Mouse (Mus musculus) hindbrain, postnatal 0 days (tissue): ENCODE measurements around the gene Sel1l3. TPM values are rescaled to one million over a fixed set of nuclear protein-coding genes. Genes with fewer than 3 reads are reported as not detected.
A peak's percentile ranks its signal among the peaks of the same experiment; 100 is the strongest.

Source experiments
- ATAC-seq: fragments of 200-750 bp; cut with Nextera tagmentation; 2 replicates; pipeline ENCODE4 v1.8.0; 2017; ENCODE audit warnings: mild to moderate bottlenecking, moderate TSS enrichment, moderate library complexity
- DNase-seq: peaks from one replicate; pipeline ENCODE4 v3.0.0-alpha.2; 2015; ENCODE audit warnings: low spot score
- H3K27ac ChIP-seq: fragments of 300-500 bp; sonication (generic); 2 replicates; pipeline ENCODE4 v1.5.1; 2014; ENCODE audit warnings: mild to moderate bottlenecking
- H3K27me3 ChIP-seq: fragments of 300-500 bp; sonication (generic); 2 replicates; pipeline ENCODE4 v1.6.1; 2014; ENCODE audit warnings: low read length, mixed read lengths; ENCODE audit not compliant: insufficient read depth
- H3K36me3 ChIP-seq: fragments of 300-500 bp; sonication (generic); 2 replicates; pipeline ENCODE4 v1.6.1; 2014; ENCODE audit warnings: low read length, mixed read lengths; ENCODE audit not compliant: insufficient read depth
- H3K4me1 ChIP-seq: fragments of 300-500 bp; sonication (generic); 2 replicates; pipeline ENCODE4 v1.6.1; 2014; ENCODE audit warnings: antibody characterized with exemption, low read length, mixed read lengths; ENCODE audit not compliant: insufficient read depth
- H3K4me2 ChIP-seq: fragments of 300-500 bp; sonication (generic); 2 replicates; pipeline ENCODE4 v1.6.1; 2014; ENCODE audit warnings: low read depth, mild to moderate bottlenecking, low read length, moderate library complexity, mixed read lengths
- H3K4me3 ChIP-seq: fragments of 300-500 bp; sonication (generic); 2 replicates; pipeline ENCODE4 v1.5.1; 2014; ENCODE audit warnings: low read length
- H3K9ac ChIP-seq: fragments of 300-500 bp; sonication (generic); replicated peaks from 2 replicates; pipeline ENCODE4 v1.6.1; 2014; ENCODE audit warnings: mild to moderate bottlenecking, low read length, moderate library complexity, mixed read lengths
- H3K9me3 ChIP-seq: fragments of 300-500 bp; sonication (generic); 2 replicates; pipeline ENCODE4 v1.6.1; 2016; ENCODE audit warnings: low read length, mixed read lengths
- CTCF ChIP-seq: IDR thresholded peaks from 2 replicates; pipeline ENCODE4 v1.5.1; 2016; ENCODE audit warnings: antibody characterized with exemption, control low read depth, low read depth
- WGBS: fragments of 180-500 bp; shearing (Covaris S2); extraction: QIAGEN DNeasy Blood & Tissue Kit; methylation state at CpG from one replicate; pipeline ENCODE4 v1.1.7; 2014; 5-methylcytosine and 5-hydroxymethylcytosine counted together
- polyA plus RNA-seq: library from polyadenylated mRNA; unstranded; fragments of >200 nt; fragmentation: Nextera tagmentation; extraction: Ambion mirVana; gene quantifications from 2 replicates; pipeline ENCODE4 v1.2.1, GENCODE M21; 2015
- total RNA-seq: library from RNA; depleted of rRNA; stranded (reverse); fragments of >200 nt; gene quantifications from 2 replicates; pipeline ENCODE4 v1.2.3, GENCODE M21; 2014; rRNA removed

The Sel1l3 gene
- total RNA-seq (19.1 and 22.4 TPM in 2 replicates), polyA plus RNA-seq (4.7 and 4.8 TPM in 2 replicates)

DNA sequence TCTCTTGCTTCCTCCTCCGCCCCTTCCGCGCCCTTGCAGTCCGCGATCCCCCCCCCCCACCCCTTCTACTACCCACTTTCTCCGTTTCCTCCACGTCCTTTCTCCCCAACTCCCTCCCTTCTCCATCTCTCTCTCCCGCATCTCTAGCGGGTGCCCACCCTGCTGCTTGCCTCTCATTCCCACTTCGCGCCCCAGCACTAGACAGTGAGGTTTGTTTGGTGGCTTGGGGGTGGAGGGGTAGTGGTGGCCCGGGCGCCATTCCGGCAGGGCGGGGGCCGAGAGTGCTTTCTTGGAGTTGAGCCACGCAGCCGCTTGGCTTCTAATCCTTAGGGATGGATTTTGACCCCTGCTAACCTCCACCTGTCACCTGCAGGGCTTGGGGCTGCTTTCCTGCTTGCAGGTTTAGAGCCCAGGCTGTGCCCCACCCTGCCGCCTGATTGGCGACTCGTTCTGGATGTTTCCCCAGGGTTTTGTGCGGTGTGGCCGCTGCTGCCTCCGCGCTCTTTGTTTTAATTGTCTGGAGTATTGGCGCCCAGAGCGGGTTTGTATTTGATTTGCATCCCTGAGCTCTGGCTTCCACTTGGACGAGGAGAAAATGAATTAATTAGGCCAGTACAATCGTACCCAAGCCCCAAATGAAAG lies at the start of gene Sel1l3:
Gene Sel1l3 (minus strand): TSS at position 217 of the 642 bp plus-strand sequence.
- Histone ChIP-seq H3K4me2 (peak within 1 kb of the TSS; percentile 98), H3K27ac (peak within 1 kb of the TSS; percentile 65), H3K9me3 (no peaks in the 10 kb centered on the region), H3K9ac (peak within 1 kb of the TSS; percentile 77), H3K4me1 (0 out of 2 replicates have a peak, but pooled peaks cover 6% of the 10 kb centered on the region), H3K36me3 (no peaks in the 10 kb centered on the region), H3K4me3 (peak within 1 kb of the TSS; percentile 73), H3K27me3 (no peaks in the 10 kb centered on the region)
- peak; percentile 69 for ATAC-seq
- DNase-seq = peak; percentile 68
- WGBS = under 1% methylated on average over 24 of the region's 29 CpGs
- no peak for TF ChIP-seq CTCF

DNA sequence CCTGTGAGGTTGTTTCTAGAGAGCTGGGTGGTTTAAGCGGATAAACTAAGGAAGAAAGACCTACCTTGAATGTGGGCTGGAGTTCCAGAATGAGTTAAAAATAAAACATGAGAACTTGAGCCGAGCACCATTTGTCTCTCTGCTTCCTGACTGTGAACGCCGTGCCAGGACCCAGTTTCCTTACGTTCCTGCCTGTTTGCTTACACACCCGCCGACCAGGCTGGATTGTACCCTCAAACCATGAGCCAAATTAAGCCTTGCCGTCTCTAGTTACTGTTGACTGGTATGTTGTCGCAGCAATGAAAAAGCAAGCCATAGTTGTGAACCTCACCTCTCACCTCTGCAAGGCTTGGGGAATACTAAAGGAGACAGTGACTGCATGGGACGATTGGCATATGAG lies 48.3 kb upstream of the Sel1l3 start:
- Histone ChIP-seq H3K4me3 (no peak overlapping the region), H3K4me1 (peaks cover 9% of the 10 kb centered on the region; the same call in 1 of the 2 replicates), H3K27ac (no peak overlapping the region), H3K36me3 (no peaks in the 10 kb centered on the region), H3K9me3 (no peaks in the 10 kb centered on the region), H3K4me2 (no peak overlapping the region), H3K9ac (no peak overlapping the region), H3K27me3 (no peaks in the 10 kb centered on the region)
- 88% methylated on average over 10 of the region's 10 CpGs for WGBS
- no peak for TF ChIP-seq CTCF
- ATAC-seq = no peak
- no peak for DNase-seq

DNA sequence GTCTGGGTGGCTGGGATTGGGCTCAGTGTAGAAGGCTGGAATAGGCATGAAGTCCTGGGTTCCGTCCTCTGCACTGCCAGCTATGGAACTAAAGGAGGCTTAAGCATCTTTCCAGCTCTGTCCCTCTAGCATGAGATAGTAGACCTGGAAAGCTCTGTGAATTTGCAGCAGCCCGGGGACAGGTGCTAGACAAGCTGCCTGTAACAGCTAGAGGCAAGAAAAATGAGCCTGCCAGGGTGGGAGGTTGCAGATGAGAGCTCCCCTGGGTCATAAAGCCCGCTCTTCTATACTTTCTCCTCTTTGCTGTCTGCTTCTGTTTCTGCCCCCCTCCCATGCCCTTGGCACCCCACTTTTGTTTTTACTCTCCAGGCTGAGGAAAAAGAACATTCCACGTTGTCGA lies 46.2 kb upstream of the Sel1l3 start:
- TF ChIP-seq CTCF = no peak
- ATAC-seq (no peak), DNase-seq (no peak)
- H3K27ac ChIP-seq = no peak overlapping the region
- H3K9ac ChIP-seq = no peak overlapping the region
- H3K36me3 ChIP-seq = no peaks in the 10 kb centered on the region
- H3K4me1 ChIP-seq = peaks cover 9% of the 10 kb centered on the region; the same call in 1 of the 2 replicates
- no peak overlapping the region for H3K4me3 ChIP-seq
- no peaks in the 10 kb centered on the region for H3K27me3 ChIP-seq
- WGBS = 64% methylated on average over 5 of the region's 5 CpGs
- H3K9me3 ChIP-seq = no peaks in the 10 kb centered on the region
- H3K4me2 ChIP-seq = no peak overlapping the region

DNA sequence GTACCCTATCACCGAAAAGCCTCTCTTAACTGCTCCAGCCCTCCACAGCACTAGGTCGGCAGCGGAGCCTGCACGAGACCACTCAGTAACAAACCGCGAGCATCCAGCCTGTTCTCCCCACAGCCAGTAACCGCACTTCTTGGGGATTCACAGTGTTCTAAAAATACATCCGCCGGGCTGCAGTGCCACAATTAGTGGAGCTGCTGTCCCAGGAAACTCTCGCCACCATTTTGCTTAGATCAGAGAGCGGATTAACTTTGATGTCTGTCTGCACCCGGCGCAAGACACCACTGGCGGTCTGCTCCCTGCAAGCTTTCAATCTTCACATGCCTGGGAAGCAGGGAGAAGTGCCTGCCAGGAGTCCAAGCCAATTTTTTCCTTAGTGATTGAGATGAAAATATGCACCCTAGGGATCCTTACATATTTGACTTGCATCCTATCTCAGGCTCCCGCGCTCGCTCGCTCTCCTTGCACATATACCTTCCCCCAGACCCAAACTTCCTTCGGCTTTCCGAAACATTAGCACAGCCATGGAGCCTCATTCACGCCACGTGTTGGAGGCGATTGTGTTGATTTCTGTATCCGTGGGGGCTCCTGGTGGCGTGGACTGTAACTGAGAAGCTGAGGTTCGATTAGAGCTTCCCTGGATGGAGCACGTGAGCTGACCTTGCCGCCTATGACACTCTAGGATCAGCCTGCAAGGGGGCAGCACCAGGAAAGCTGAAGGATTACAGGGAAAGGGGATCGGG lies 44.5 kb upstream of the Sel1l3 start:
- peak overlapping the region; percentile 33 for H3K4me3 ChIP-seq
- 4% methylated on average over 29 of the region's 29 CpGs for WGBS
- DNase-seq (peak; percentile 67), ATAC-seq (peak; percentile 55)
- H3K4me1 ChIP-seq = peaks cover 9% of the 10 kb centered on the region; the same call in 1 of the 2 replicates
- no peaks in the 10 kb centered on the region for H3K9me3 ChIP-seq
- no peaks in the 10 kb centered on the region for H3K36me3 ChIP-seq
- no peaks in the 10 kb centered on the region for H3K27me3 ChIP-seq
- peak overlapping the region; percentile 71 for H3K4me2 ChIP-seq
- peak overlapping the region; percentile 37 for H3K9ac ChIP-seq
- TF ChIP-seq CTCF = peak; percentile 45
- H3K27ac ChIP-seq = no peak overlapping the region

DNA sequence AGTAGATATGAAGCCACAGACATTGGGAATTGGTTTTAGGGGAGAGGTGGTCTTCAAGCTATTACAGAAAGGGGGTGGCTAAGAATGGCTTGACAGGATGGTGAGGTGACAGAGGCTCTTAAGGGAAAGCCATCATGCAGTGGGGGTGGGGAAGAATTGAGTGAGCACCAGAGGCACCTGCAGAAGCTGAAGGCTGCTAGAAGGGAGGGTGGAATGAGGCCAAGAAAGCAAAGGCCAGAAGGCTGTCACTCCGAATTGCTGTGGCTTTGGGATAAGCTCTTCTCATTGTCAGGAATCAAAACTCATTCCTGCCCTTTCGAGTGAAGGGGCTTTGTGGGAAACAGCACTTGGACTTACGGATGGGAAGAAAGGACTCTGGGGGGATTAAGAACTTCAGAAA lies 41.1 kb upstream of the Sel1l3 start:
- Histone ChIP-seq H3K36me3 (no peaks in the 10 kb centered on the region), H3K27me3 (no peaks in the 10 kb centered on the region; the same call in 1 of the 2 replicates), H3K9ac (no peak overlapping the region), H3K9me3 (no peaks in the 10 kb centered on the region), H3K4me2 (no peak overlapping the region), H3K4me3 (no peak overlapping the region), H3K4me1 (peaks cover 9% of the 10 kb centered on the region; the same call in 1 of the 2 replicates), H3K27ac (no peak overlapping the region)
- DNase-seq (no peak), ATAC-seq (no peak)
- no peak for TF ChIP-seq CTCF
- WGBS = 60% methylated on average over 3 of the region's 3 CpGs

DNA sequence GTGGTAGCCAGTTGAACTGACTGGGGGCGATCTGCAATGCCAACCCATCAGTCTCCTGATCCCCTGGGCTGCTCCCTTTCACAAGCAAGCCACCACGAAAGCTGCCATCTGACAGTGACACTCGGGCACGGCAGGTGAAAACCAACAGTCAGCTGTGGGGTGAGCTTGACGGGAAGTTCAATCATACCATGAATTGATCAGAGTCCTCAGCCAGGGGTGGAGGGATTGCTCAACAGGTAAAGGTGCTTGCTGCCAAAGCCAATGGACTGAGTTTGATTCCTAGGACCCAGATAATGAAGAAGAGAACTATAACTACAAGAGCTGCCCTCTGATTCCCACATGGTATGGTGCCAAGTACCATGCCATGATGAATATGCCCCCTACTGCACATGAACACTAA lies 40.4 kb upstream of the Sel1l3 start:
- 54% methylated on average over 5 of the region's 5 CpGs for WGBS
- Histone ChIP-seq H3K27ac (no peak overlapping the region), H3K4me3 (no peak overlapping the region), H3K9ac (no peak overlapping the region), H3K4me1 (peaks cover 9% of the 10 kb centered on the region; the same call in 1 of the 2 replicates), H3K4me2 (no peak overlapping the region), H3K36me3 (no peaks in the 10 kb centered on the region), H3K27me3 (no peaks in the 10 kb centered on the region; the same call in 1 of the 2 replicates), H3K9me3 (no peaks in the 10 kb centered on the region)
- no peak for ATAC-seq
- DNase-seq = no peak
- no peak for TF ChIP-seq CTCF
